Mouse (Mus musculus) hindbrain, embryonic 11.5 days (tissue): ENCODE measurements around the gene Osbpl3. TPM values are rescaled to one million over a fixed set of nuclear protein-coding genes. Genes with fewer than 3 reads are reported as not detected.

Source experiments
- ATAC-seq: fragments of 200-750 bp; cut with Nextera tagmentation; 2 replicates; pipeline ENCODE4 v1.8.0; 2017; ENCODE audit warnings: mild to moderate bottlenecking, moderate TSS enrichment, moderate library complexity; ENCODE audit not compliant: low FRiP score
- DNase-seq: peaks from one replicate; pipeline ENCODE4 v3.0.0-alpha.2; 2015; ENCODE audit warnings: low spot score
- H3K27ac ChIP-seq: fragments of 300-500 bp; sonication (generic); 2 replicates; pipeline ENCODE4 v1.5.1; 2014; ENCODE audit warnings: mild to moderate bottlenecking, low read depth, low read length
- H3K27me3 ChIP-seq: fragments of 300-500 bp; sonication (generic); 2 replicates; pipeline ENCODE4 v1.6.1; 2014; ENCODE audit warnings: mild to moderate bottlenecking, low read length, moderate library complexity, mixed read lengths; ENCODE audit not compliant: control insufficient read depth, insufficient read depth
- H3K36me3 ChIP-seq: fragments of 300-500 bp; sonication (generic); 2 replicates; pipeline ENCODE4 v1.6.1; 2014; ENCODE audit warnings: mild to moderate bottlenecking, low read length, moderate library complexity, mixed read lengths; ENCODE audit not compliant: control insufficient read depth, insufficient read depth
- H3K4me1 ChIP-seq: fragments of 300-500 bp; sonication (generic); replicated peaks from 2 replicates; pipeline ENCODE4 v1.6.1; 2014; ENCODE audit warnings: low read length, mixed read lengths; ENCODE audit not compliant: control insufficient read depth, insufficient read depth
- H3K4me2 ChIP-seq: fragments of 300-500 bp; sonication (generic); replicated peaks from 2 replicates; pipeline ENCODE4 v1.6.1; 2014; ENCODE audit warnings: mild to moderate bottlenecking, low read depth, low read length
- H3K4me3 ChIP-seq: fragments of 300-500 bp; sonication (generic); 2 replicates; pipeline ENCODE4 v1.5.1; 2014; ENCODE audit warnings: low read depth, low read length
- H3K9ac ChIP-seq: fragments of 300-500 bp; sonication (generic); 2 replicates; pipeline ENCODE4 v1.6.1; 2014; ENCODE audit warnings: low read depth, low read length
- H3K9me3 ChIP-seq: fragments of 300-500 bp; sonication (generic); 2 replicates; pipeline ENCODE4 v1.6.1; 2016; ENCODE audit warnings: low read length; ENCODE audit not compliant: control insufficient read depth
- WGBS: fragments of 180-500 bp; shearing (Covaris S2); extraction: QIAGEN DNeasy Blood & Tissue Kit; methylation state at CpG from one replicate; pipeline ENCODE4 v1.1.7; 2014; 5-methylcytosine and 5-hydroxymethylcytosine counted together
- polyA plus RNA-seq: library from polyadenylated mRNA; unstranded; fragments of >200 nt; fragmentation: Nextera tagmentation; extraction: Ambion mirVana; gene quantifications from 2 replicates; pipeline ENCODE4 v1.2.1, GENCODE M21; 2014

Osbpl3 gene
- polyA plus RNA-seq, 1 experiment from 2014 or later = 7.2 TPM

DNA sequence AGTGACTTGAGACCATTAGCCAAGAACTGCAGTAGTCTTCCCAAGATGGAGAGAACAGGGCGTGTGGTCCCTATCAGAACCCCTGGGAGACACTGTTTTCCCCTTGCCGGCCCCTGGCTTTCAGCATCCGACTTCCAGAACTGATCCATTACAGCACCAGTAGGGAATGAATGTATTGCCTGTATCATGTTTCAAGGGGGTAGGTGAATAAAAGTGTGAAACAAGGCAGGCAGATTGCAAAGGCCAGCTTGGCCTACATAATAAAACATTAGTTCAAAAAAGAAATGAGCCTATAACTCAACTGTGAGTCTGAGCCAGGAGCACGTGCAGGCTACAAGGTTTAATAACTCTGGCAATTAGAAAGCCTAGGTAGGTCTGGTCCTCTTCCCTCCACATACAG is 52.5 kb downstream of the Osbpl3 start:
- Histone ChIP-seq H3K9ac (no peak overlapping the region), H3K27me3 (no peaks in the 10 kb centered on the region), H3K4me3 (no peak overlapping the region), H3K9me3 (no peaks in the 10 kb centered on the region), H3K36me3 (no peaks in the 10 kb centered on the region), H3K4me1 (no peaks in the 10 kb centered on the region), H3K4me2 (no peak overlapping the region), H3K27ac (no peak overlapping the region)
- DNase-seq (no peak), ATAC-seq (no peak)
- WGBS = 81% methylated on average over 4 of the region's 4 CpGs

DNA sequence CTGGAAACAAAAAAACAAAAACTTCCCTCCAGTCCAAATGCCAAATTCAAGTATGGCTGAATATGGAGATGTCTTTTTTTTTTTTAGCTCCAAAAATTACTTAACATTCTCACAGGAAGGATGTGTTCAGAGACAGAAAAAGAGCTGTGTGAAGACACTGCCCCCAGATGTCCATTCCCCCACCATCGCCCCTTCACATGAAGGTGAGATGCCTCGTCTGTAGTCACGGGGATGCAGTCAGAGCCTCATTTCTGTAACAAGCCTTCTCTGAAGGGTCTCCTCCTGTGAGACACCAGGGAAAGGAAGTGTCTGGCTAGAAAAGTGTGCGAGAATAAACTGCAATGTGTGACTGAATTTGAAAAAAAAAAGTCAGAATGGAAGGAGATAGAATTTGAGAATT is 53.1 kb downstream of the Osbpl3 start:
- Histone ChIP-seq H3K27ac (no peak overlapping the region), H3K4me3 (no peak overlapping the region), H3K4me2 (no peak overlapping the region), H3K9ac (no peak overlapping the region), H3K4me1 (no peaks in the 10 kb centered on the region), H3K9me3 (no peaks in the 10 kb centered on the region), H3K27me3 (no peaks in the 10 kb centered on the region), H3K36me3 (no peaks in the 10 kb centered on the region)
- 77% methylated on average over 4 of the region's 4 CpGs for WGBS
- no peak for DNase-seq
- no peak for ATAC-seq

DNA sequence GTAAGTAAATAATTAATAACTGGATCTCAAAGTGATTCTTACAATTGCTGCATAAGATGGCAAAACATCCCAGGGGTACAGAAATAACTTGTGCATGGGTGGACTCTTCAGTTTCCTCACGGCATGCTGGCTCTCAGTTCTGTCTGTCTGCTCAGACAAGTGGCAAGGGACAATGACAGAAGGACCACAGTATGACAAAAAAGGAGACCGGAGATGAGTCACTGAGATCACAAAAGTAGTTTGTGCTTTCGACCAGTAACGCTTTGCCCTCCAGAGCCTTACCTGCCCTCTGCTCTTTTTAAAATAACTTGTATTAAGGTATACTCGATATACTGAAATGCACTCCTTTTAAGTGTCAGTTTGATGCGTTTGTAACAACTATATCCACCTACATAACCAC is 55.8 kb downstream of the Osbpl3 start:
- Histone ChIP-seq H3K9me3 (no peaks in the 10 kb centered on the region), H3K9ac (no peak overlapping the region), H3K4me1 (no peaks in the 10 kb centered on the region), H3K36me3 (no peaks in the 10 kb centered on the region), H3K27me3 (no peaks in the 10 kb centered on the region), H3K27ac (no peak overlapping the region), H3K4me3 (no peak overlapping the region), H3K4me2 (no peak overlapping the region)
- ATAC-seq = no peak
- DNase-seq = no peak
- WGBS = 87% methylated on average over 6 of the region's 6 CpGs

DNA sequence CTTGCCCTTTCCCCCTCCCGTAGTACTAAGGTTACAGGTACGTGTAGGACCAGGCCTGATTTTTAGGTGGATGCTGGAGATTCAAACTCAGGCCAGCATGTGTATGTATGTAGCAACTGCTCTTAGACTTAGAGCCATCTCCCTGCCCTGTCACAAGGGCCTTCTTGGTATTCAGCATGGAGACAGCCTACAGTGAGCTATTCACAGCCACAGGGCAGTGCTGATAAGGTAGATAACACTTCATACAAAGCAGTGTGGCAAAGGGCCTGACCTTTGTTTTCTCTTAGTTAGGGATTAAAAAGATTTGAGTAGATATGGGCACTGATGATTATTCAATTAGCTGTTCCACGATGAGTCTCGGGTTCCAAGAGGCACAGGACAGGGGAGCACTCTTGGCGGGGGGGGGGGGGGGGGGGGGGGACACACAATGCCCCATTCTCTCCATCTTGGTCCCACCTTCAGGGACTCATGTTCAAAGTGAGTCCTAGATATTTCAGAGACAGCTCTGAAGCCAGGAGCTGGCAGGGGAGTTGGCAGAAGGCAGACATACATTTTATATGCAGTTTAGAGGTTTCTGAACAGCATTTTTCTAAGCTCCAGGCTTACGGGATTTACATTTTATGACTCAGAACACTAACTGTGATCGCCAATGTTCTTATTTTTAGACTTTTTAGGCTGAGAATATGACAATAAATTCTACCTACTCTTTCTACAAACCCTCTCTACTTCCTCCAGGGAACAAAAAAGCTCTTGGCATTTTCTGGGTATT is 56.4 kb downstream of the Osbpl3 start:
- H3K9ac ChIP-seq = no peak overlapping the region
- no peaks in the 10 kb centered on the region for H3K4me1 ChIP-seq
- H3K9me3 ChIP-seq = no peaks in the 10 kb centered on the region
- no peaks in the 10 kb centered on the region for H3K36me3 ChIP-seq
- H3K27ac ChIP-seq = no peak overlapping the region
- H3K27me3 ChIP-seq = no peaks in the 10 kb centered on the region
- DNase-seq = no peak
- no peak overlapping the region for H3K4me2 ChIP-seq
- no peak for ATAC-seq
- WGBS = 68% methylated on average over 7 of the region's 7 CpGs
- no peak overlapping the region for H3K4me3 ChIP-seq

DNA sequence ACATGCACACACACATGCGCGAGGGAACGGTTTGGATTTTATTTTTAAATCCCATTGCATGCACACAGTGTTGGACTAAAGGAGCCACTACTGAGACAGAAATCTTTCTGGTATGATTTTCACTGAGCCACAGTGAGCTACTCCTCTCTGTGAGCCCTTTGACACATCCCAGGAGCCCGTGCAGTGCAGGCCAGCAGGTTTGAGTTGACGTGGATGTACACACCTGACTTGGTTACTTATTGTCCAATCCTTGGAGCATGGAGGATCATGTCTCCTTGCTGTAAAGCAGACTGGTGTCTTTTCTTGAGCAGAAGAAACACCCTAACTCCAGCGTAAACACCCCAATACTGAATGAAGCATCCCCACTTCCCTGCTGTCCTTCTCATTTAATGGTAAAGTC is 57.7 kb downstream of the Osbpl3 start:
- Histone ChIP-seq H3K4me2 (no peak overlapping the region), H3K4me1 (no peaks in the 10 kb centered on the region), H3K36me3 (no peaks in the 10 kb centered on the region), H3K4me3 (no peak overlapping the region), H3K27ac (no peak overlapping the region), H3K27me3 (no peaks in the 10 kb centered on the region), H3K9me3 (no peaks in the 10 kb centered on the region), H3K9ac (no peak overlapping the region)
- 95% methylated on average over 6 of the region's 6 CpGs for WGBS
- DNase-seq = no peak
- no peak for ATAC-seq

DNA sequence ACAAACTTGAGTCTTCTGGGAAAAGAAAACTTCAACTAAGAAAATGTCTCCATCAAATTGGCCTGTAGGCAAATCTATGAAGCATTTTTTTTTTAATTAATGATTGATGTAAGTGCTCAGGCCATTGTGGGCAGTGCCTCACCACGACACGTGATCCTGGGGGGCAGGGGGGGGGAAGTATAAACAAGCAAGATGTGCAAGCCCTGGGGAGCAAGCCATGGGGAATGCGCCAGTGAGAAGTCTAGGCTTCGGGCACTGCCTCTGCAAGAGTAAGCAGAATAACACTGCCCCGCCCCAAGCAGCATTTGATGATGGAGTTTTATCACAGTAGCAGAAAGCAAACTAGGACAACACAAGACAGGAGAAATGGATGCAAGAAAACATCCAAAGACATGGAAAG is 58.9 kb downstream of the Osbpl3 start:
- Histone ChIP-seq H3K4me3 (no peak overlapping the region), H3K4me2 (no peak overlapping the region), H3K4me1 (no peaks in the 10 kb centered on the region), H3K36me3 (no peaks in the 10 kb centered on the region), H3K27me3 (no peaks in the 10 kb centered on the region), H3K9me3 (no peaks in the 10 kb centered on the region), H3K27ac (no peak overlapping the region), H3K9ac (no peak overlapping the region)
- WGBS = 66% methylated on average over 5 of the region's 5 CpGs
- DNase-seq (no peak), ATAC-seq (no peak)

DNA sequence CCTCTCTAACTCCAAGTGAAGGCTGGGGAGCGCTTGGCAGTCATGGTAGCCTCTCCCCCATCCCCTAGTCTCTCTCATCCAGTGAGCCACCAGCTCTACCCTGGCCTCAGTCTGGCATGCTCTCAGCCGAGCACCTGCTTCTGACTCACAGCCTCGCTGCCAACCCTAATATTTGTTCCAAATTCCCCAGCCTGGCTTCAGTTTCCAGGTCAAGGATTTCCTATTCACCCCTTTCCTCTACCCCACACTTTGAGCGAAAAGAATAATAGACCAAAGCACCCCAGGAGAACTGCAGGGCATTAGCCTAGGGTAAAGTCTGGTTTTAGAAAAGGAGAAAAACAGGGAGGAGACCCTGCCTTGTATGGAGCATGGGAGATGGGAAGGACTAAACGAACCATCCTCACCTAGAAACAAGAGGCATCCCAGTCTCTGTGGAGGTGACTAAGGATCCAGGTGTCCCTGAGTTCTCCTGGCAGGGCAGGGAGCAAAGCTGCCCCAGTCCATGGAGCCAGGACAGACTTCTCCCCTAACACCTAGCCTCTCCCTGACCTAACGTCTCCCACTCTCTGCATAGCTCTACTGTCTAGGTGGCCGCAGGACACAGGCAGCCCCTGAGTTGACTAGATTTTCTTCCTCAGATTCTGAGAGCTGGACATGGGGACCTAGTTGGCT is 60.2 kb downstream of the Osbpl3 start:
- Histone ChIP-seq H3K4me2 (no peak overlapping the region), H3K9me3 (no peaks in the 10 kb centered on the region), H3K27ac (no peak overlapping the region), H3K4me3 (no peak overlapping the region), H3K9ac (no peak overlapping the region), H3K27me3 (no peaks in the 10 kb centered on the region), H3K4me1 (no peaks in the 10 kb centered on the region), H3K36me3 (no peaks in the 10 kb centered on the region)
- 76% methylated on average over 7 of the region's 7 CpGs for WGBS
- DNase-seq (no peak), ATAC-seq (no peak)

DNA sequence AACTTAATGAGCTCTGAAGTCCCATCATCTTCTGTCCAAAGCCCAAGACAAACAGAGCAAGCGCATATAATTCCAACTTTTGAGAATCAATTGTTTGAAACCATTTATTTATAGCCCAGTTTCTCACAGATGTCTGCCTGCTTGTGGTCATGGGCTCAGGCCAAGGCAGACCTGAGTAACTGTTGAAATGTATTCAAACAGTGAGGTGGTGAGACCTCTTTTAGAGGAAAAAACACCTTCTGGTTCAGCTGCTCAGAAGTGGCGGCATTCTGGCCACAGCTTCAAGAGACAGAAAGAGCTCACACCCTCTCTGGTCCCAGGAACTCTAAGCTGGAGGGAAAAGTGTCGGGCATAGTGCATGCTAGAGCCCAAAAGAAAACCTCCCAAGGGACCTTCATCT is 61.6 kb downstream of the Osbpl3 start:
- DNase-seq (no peak), ATAC-seq (no peak)
- Histone ChIP-seq H3K4me2 (no peak overlapping the region), H3K9me3 (no peaks in the 10 kb centered on the region), H3K27me3 (no peaks in the 10 kb centered on the region), H3K4me1 (no peaks in the 10 kb centered on the region), H3K9ac (no peak overlapping the region), H3K4me3 (no peak overlapping the region), H3K36me3 (no peaks in the 10 kb centered on the region), H3K27ac (no peak overlapping the region)
- 91% methylated on average over 3 of the region's 3 CpGs for WGBS

DNA sequence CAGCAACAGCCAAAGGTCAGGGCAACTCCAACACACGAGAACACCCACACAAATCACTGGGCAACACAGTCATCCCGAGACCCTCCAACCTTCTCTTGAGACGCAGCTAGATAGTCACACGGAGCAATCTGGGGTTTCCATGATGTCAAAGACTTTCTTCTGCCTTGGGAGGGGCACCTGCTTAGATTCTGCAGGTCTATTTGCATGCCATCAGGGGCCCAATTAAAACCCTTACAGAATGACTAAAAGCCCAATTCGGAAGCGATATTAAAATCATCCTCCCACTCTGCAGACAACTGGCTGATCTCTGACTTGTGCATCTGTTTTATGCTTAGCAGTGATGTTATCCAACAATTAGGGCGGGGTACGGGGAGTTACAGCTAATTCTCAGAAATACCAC is 62.0 kb downstream of the Osbpl3 start:
- Histone ChIP-seq H3K27me3 (no peaks in the 10 kb centered on the region), H3K4me1 (no peaks in the 10 kb centered on the region), H3K4me3 (no peak overlapping the region), H3K4me2 (no peak overlapping the region), H3K9ac (no peak overlapping the region), H3K9me3 (no peaks in the 10 kb centered on the region), H3K36me3 (no peaks in the 10 kb centered on the region), H3K27ac (no peak overlapping the region)
- 90% methylated on average over 8 of the region's 8 CpGs for WGBS
- ATAC-seq (no peak), DNase-seq (no peak)
